Mouse (Mus musculus) bone marrow, adult 2 months (tissue): ENCODE results near the gene Mier3.

Experiments used
- CTCF ChIP-seq: fragments of 200-500 bp; IDR thresholded peaks from 2 replicates; pipeline ENCODE4 v1.5.1; 2011; ENCODE audit warnings: low read length, control low read depth; ENCODE audit not compliant: control insufficient read depth, insufficient read depth
- POLR2A ChIP-seq: fragments of 200-500 bp; IDR thresholded peaks from 2 replicates; pipeline ENCODE4 v1.6.1; 2011; ENCODE audit warnings: low read depth, mild to moderate bottlenecking, control low read depth, low read length, borderline replicate concordance; ENCODE audit not compliant: control insufficient read depth

DNA sequence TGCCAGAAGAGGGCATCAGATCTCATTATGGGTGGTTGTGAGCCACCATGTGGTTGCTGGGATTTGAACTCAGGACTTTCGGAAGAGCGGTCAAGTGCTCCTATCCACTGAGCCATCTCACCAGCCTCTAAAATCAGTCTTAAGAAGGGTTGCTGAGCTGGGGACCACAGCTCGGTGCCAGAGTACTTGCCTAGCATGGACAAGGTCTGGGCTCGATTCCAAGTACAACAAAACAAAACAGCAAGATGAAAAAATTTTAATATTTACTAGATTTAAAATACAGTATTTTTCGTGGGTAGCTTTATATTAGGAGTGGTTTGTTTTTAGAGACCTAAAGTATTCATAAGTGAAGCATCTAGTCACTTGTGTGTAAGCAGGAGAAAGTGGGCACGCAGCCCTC is 72.5 kb downstream of the Mier3 start:
- TF ChIP-seq CTCF (no peak), POLR2A (no peak)
